Mouse (Mus musculus): ENCODE measurements at regions not wholly inside any gene's neighbourhood (a gene's known extent, or its start where the extent isn't known, plus 50 kb on each side); places are given as distances from the start of the nearest gene placed in this dataset.

DNA sequence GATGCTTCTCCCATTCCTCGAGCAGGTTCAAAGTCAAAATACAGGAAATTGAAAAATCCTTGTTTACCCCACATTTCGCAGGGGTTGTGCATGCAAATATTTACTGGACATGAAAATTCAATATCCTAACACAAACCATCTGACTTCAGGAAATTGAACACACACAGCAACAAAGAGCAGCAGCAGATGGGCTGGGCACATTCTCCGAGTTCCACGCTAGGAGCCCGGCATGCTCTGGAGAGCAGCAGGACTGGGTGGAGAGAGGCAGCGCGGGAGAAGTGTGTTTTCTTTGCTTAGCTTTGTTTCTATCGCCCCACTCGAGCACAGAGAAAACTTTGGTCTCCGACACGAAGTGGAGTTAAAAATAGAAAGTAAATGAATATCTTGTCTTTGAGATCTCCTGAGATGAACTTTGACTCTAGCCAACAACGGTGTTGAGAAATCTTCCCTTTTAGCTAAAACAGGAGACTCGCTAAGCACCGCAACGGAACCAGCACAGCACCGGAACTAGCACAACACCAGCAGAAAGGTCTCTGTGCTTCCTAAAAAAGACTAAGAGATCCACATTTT, 71.4 kb downstream of the Actbl2 start:
- WGBS = 63% methylated on average over 16 of the region's 16 CpGs
- Histone ChIP-seq H3K9ac (ENCODE audit: low read depth, low read length, severe bottlenecking) (no peak overlapping the region), H3K4me1 (ENCODE audit: control insufficient read depth, insufficient read depth, low read length) (no peaks in the 10 kb centered on the region), H3K4me2 (replicated peaks; ENCODE audit: low read depth, low read length, severe bottlenecking) (no peak overlapping the region), H3K27ac (replicated peaks; ENCODE audit: low read depth, low read length) (0 out of 2 replicates have a peak overlapping the region, but pooled peaks have one; percentile 26), H3K9me3 (ENCODE audit: control insufficient read depth, low read length) (no peaks in the 10 kb centered on the region), H3K36me3 (ENCODE audit: control insufficient read depth, insufficient read depth, low read length) (no peaks in the 10 kb centered on the region), H3K27me3 (ENCODE audit: control insufficient read depth, insufficient read depth, low read length) (no peaks in the 10 kb centered on the region), H3K4me3 (replicated peaks; ENCODE audit: low read length) (no peak overlapping the region)
- ATAC-seq (ENCODE audit: low FRiP score, low read depth) (no peak), DNase-seq (ENCODE audit: low spot score) (no peak)
- TF ChIP-seq POLR2A (IDR thresholded peaks at IDR 0.05; ENCODE audit: borderline replicate concordance, extremely low read depth, insufficient read depth, insufficient read length) = no peak

DNA sequence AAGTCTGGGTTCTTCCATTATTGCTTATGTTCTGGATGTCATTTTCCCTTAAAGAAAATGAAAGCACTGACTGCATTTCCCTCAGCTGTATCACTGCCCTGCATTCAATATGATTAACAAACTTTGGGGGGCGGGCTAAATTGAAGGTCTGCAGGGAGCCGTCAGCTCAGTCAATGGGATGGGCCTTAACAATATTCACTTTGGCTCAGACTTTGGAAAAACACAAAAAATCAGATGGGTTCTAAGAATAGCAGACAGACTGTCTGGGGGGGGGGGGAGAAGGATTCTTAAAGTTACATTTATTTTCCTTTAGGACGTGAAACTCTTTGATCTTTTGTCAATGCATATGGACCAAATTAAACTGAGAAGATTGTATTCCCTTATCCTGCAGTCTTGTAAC, 78.2 kb downstream of the Actbl2 start:
- Histone ChIP-seq H3K4me2 (replicated peaks; ENCODE audit: low read depth, low read length, severe bottlenecking) (no peak overlapping the region), H3K36me3 (ENCODE audit: control insufficient read depth, insufficient read depth, low read length) (no peaks in the 10 kb centered on the region), H3K4me1 (ENCODE audit: control insufficient read depth, insufficient read depth, low read length) (peaks cover 3% of the 10 kb centered on the region; the same call in 1 of the 2 replicates), H3K4me3 (replicated peaks; ENCODE audit: low read length) (no peak overlapping the region), H3K27ac (replicated peaks; ENCODE audit: low read depth, low read length) (no peak overlapping the region), H3K9me3 (ENCODE audit: control insufficient read depth, low read length) (no peaks in the 10 kb centered on the region), H3K27me3 (ENCODE audit: control insufficient read depth, insufficient read depth, low read length) (no peaks in the 10 kb centered on the region), H3K9ac (ENCODE audit: low read depth, low read length, severe bottlenecking) (no peak overlapping the region)
- no peak for ATAC-seq (ENCODE audit: low FRiP score, low read depth)
- peak; percentile 61 for DNase-seq (ENCODE audit: low spot score)
- TF ChIP-seq POLR2A (IDR thresholded peaks at IDR 0.05; ENCODE audit: borderline replicate concordance, extremely low read depth, insufficient read depth, insufficient read length) = no peak
- 67% methylated on average over 3 of the region's 3 CpGs for WGBS

DNA sequence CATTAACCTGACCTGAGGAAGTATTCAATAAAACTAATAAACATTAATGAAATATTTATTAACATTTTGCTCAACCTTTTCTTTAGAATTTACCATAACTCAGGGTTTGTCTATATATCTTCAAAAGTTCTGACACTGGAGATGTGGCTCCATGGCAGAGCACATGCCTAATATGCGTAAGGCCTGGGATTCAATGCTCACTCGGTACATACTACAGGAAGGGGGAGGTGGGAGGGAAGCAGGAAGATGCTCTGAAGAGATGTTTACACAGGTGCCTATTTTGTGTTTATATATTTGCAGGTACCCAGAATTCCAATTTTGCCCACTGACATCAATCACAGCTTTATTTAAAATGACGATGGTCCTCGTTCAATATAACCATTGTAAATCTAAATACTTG, 79.0 kb downstream of the Actbl2 start:
- Histone ChIP-seq H3K9ac (ENCODE audit: low read depth, low read length, severe bottlenecking) (no peak overlapping the region), H3K27me3 (ENCODE audit: control insufficient read depth, insufficient read depth, low read length) (no peaks in the 10 kb centered on the region), H3K27ac (replicated peaks; ENCODE audit: low read depth, low read length) (no peak overlapping the region), H3K36me3 (ENCODE audit: control insufficient read depth, insufficient read depth, low read length) (no peaks in the 10 kb centered on the region), H3K4me1 (ENCODE audit: control insufficient read depth, insufficient read depth, low read length) (peaks cover 3% of the 10 kb centered on the region; the same call in 1 of the 2 replicates), H3K4me2 (replicated peaks; ENCODE audit: low read depth, low read length, severe bottlenecking) (no peak overlapping the region), H3K4me3 (replicated peaks; ENCODE audit: low read length) (no peak overlapping the region), H3K9me3 (ENCODE audit: control insufficient read depth, low read length) (no peaks in the 10 kb centered on the region)
- ATAC-seq (ENCODE audit: low FRiP score, low read depth) (no peak), DNase-seq (ENCODE audit: low spot score) (no peak)
- WGBS = 90% methylated on average over 4 of the region's 4 CpGs
- no peak for TF ChIP-seq POLR2A (IDR thresholded peaks at IDR 0.05; ENCODE audit: borderline replicate concordance, extremely low read depth, insufficient read depth, insufficient read length)

DNA sequence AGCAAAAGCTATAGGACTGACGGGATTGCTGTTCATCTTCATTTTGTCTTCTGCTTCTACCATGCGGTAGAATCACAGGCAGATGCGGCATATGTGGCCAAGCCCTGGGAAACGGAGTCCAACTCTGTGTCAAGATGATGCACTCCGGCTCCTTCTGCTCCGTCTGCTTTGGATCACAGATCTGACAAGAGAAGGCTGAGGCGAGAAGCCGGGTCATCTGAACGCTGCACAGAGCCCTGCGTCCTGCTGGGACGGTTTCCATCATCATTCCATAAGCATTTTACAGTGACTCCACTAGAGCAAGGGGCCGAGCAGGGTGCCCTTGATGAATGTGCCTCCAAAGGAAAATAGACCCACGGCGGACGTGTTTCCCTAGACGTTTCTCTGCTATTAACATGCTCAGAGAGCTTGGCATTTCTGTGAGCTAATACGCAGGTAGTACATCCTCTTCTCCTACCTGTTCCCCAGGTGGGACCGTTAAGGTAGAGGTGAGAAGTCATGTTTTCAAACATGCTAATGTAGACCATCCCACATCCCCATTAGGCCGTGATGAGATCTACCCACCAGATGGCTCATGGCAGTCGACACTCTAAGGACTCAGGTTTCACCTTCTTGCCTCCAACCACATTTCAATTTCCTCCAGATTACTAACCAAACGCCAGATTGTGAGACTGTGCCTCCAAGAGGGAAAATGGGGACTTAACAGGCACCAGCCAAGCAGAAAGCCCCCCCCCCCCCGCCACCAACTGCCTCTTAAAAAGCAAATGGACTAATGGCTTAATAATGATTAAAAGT, 79.6 kb downstream of the Actbl2 start:
- H3K4me3 ChIP-seq (replicated peaks; ENCODE audit: low read length) = no peak overlapping the region

DNA sequence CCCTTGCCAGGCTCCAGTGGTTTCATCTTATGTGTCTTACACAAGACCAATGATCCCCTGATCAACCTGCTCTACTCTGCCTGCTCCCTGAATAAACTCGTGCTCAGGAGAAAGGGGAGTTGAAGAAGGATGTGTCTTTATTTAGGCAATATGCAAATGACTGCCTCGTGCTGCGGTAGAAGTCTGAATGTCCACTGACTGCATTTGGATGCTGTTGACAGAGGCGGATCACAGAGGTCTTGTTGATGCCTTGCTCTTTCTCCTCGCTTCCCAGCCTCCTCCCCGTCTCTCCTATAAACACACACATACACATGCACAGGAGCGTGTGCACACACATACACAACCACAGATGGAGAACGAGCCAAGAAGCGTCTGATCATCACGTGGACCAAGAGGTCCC, 90.2 kb downstream of the Actbl2 start:
- H3K9ac ChIP-seq (ENCODE audit: low read depth, low read length, severe bottlenecking) = no peak overlapping the region
- no peaks in the 10 kb centered on the region for H3K36me3 ChIP-seq (ENCODE audit: control insufficient read depth, insufficient read depth, low read length)
- 84% methylated on average over 10 of the region's 10 CpGs for WGBS
- DNase-seq (ENCODE audit: low spot score) = no peak
- H3K4me1 ChIP-seq (ENCODE audit: control insufficient read depth, insufficient read depth, low read length) = no peaks in the 10 kb centered on the region
- H3K4me2 ChIP-seq (replicated peaks; ENCODE audit: low read depth, low read length, severe bottlenecking) = no peak overlapping the region
- no peaks in the 10 kb centered on the region for H3K27me3 ChIP-seq (ENCODE audit: control insufficient read depth, insufficient read depth, low read length)
- ATAC-seq (ENCODE audit: low FRiP score, low read depth) = no peak
- H3K4me3 ChIP-seq (replicated peaks; ENCODE audit: low read length) = no peak overlapping the region
- TF ChIP-seq POLR2A (IDR thresholded peaks at IDR 0.05; ENCODE audit: borderline replicate concordance, extremely low read depth, insufficient read depth, insufficient read length) = no peak
- no peaks in the 10 kb centered on the region for H3K9me3 ChIP-seq (ENCODE audit: control insufficient read depth, low read length)
- no peak overlapping the region for H3K27ac ChIP-seq (replicated peaks; ENCODE audit: low read depth, low read length)

More for the DNA sequence above, 79.6 kb downstream of the Actbl2 start:
- Histone ChIP-seq H3K4me2 (replicated peaks; ENCODE audit: low read depth, low read length, severe bottlenecking) (no peak overlapping the region), H3K27me3 (ENCODE audit: control insufficient read depth, insufficient read depth, low read length) (no peaks in the 10 kb centered on the region), H3K4me1 (ENCODE audit: control insufficient read depth, insufficient read depth, low read length) (peaks cover 3% of the 10 kb centered on the region; the same call in 1 of the 2 replicates), H3K27ac (replicated peaks; ENCODE audit: low read depth, low read length) (no peak overlapping the region), H3K9ac (ENCODE audit: low read depth, low read length, severe bottlenecking) (no peak overlapping the region), H3K9me3 (ENCODE audit: control insufficient read depth, low read length) (no peaks in the 10 kb centered on the region), H3K36me3 (ENCODE audit: control insufficient read depth, insufficient read depth, low read length) (no peaks in the 10 kb centered on the region)
- WGBS = 53% methylated on average over 22 of the region's 22 CpGs
- no peak for TF ChIP-seq POLR2A (IDR thresholded peaks at IDR 0.05; ENCODE audit: borderline replicate concordance, extremely low read depth, insufficient read depth, insufficient read length)
- ATAC-seq (ENCODE audit: low FRiP score, low read depth) (no peak), DNase-seq (ENCODE audit: low spot score) (peak; percentile 3)
